Mouse (Mus musculus): Measurements from ENCODE around the gene Gm29427.

DNA sequence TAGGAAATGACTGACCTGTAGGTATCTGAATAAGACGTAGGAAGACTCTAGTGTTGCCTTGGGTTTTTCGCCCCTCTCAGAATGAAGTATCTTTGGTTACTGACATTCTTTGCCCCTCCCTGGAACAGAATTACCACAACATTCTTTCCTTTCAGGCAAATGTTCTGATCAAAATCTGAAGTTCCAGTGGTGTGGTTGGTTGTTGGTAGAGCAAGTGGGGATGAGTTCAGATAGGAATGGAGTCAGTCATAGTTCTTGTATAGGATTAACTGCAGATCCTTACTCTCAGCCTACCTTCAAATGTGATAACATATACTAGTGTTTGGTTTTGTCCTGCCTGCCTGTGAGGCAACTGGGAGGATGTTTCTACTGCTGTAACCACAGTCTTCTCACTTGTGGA is 86.1 kb downstream of the Gm29427 start, which contains the start of gene Zp3r:
- TF ChIP-seq POLR2A (IDR thresholded peaks at IDR 0.05; ENCODE audit: borderline replicate concordance, control insufficient read depth, low read depth, low read length) (no peak), CTCF (IDR thresholded peaks at IDR 0.05; ENCODE audit: control insufficient read depth, insufficient read depth, low read length) (no peak)

All from bone marrow, adult 2 months (tissue).